Mouse (Mus musculus): ENCODE results near the gene Il17f. TPM values are rescaled to one million over a fixed set of nuclear protein-coding genes. Genes with fewer than 3 reads are reported as not detected.
A peak's percentile ranks its signal among the peaks of the same experiment; 100 is the strongest.

The Il17f gene
- polyA plus RNA-seq, 1 experiment from 2014 or later, result not detected

GRCm38 (mm10) chr1:20823471-20823870, 33.1 kb upstream of the Il17f start:
- Histone ChIP-seq H3K36me3 (ENCODE audit: control insufficient read depth, insufficient read depth, low read length) (no peaks in the 10 kb centered on the region), H3K4me2 (ENCODE audit: low read length) (no peak overlapping the region), H3K9ac (ENCODE audit: low read length) (no peak overlapping the region), H3K4me1 (replicated peaks; ENCODE audit: control insufficient read depth, insufficient read depth, low read length) (no peaks in the 10 kb centered on the region; the same call in 1 of the 2 replicates), H3K27me3 (replicated peaks; ENCODE audit: control insufficient read depth, insufficient read depth, low read length) (no peaks in the 10 kb centered on the region), H3K9me3 (ENCODE audit: control insufficient read depth, low read length) (no peaks in the 10 kb centered on the region), H3K27ac (ENCODE audit: low read depth) (no peak overlapping the region), H3K4me3 (ENCODE audit: low read depth, low read length) (no peak overlapping the region)
- no peak for ATAC-seq (replicated peaks; ENCODE audit: low FRiP score, low TSS enrichment, low read depth)
- WGBS, result 61% methylated on average over 4 of the region's 4 CpGs
- no peak for DNase-seq (ENCODE audit: low spot score)

GRCm38 (mm10) chr1:20820959-20821358, 30.5 kb upstream of the Il17f start:
- Histone ChIP-seq H3K27ac (ENCODE audit: low read depth) (no peak overlapping the region), H3K4me2 (ENCODE audit: low read length) (no peak overlapping the region), H3K9me3 (ENCODE audit: control insufficient read depth, low read length) (no peaks in the 10 kb centered on the region), H3K9ac (ENCODE audit: low read length) (no peak overlapping the region), H3K4me1 (replicated peaks; ENCODE audit: control insufficient read depth, insufficient read depth, low read length) (no peaks in the 10 kb centered on the region; the same call in 1 of the 2 replicates), H3K36me3 (ENCODE audit: control insufficient read depth, insufficient read depth, low read length) (peaks cover 21% of the 10 kb centered on the region), H3K27me3 (replicated peaks; ENCODE audit: control insufficient read depth, insufficient read depth, low read length) (no peaks in the 10 kb centered on the region), H3K4me3 (ENCODE audit: low read depth, low read length) (no peak overlapping the region)
- no peak for ATAC-seq (replicated peaks; ENCODE audit: low FRiP score, low TSS enrichment, low read depth)
- DNase-seq (ENCODE audit: low spot score), result no peak
- WGBS, result 84% methylated on average over 4 of the region's 4 CpGs

- H3K4me3 ChIP-seq (ENCODE audit: low read depth, low read length), result peak within 1 kb of the TSS; percentile 74
- DNase-seq (ENCODE audit: low spot score) (peak; percentile 92), ATAC-seq (replicated peaks; ENCODE audit: low FRiP score, low TSS enrichment, low read depth) (peak; percentile 100)
- H3K4me2 ChIP-seq (ENCODE audit: low read length), result peak within 1 kb of the TSS; percentile 66
- 1% methylated on average over 52 of the region's 52 CpGs for WGBS
- H3K27me3 ChIP-seq (replicated peaks; ENCODE audit: control insufficient read depth, insufficient read depth, low read length), result no peaks in the 10 kb centered on the region
- H3K27ac ChIP-seq (ENCODE audit: low read depth), result 0 out of 2 replicates have a peak within 1 kb of the TSS, but pooled peaks have one; percentile 43
- peaks cover 31% of the 10 kb centered on the region for H3K36me3 ChIP-seq (ENCODE audit: control insufficient read depth, insufficient read depth, low read length)
- no peaks in the 10 kb centered on the region for H3K9me3 ChIP-seq (ENCODE audit: control insufficient read depth, low read length)
- H3K4me1 ChIP-seq (replicated peaks; ENCODE audit: control insufficient read depth, insufficient read depth, low read length), result no peaks in the 10 kb centered on the region; the same call in 1 of the 2 replicates
- peak within 1 kb of the TSS; percentile 76 for H3K9ac ChIP-seq (ENCODE audit: low read length)
These were observed 29.6 kb upstream of the Il17f start, which contains the start of gene Mcm3 for GRCm38 (mm10) chr1:20819771-20820605. Gene Mcm3 (minus strand): TSS chr1:20820312.

GRCm38 (mm10) chr1:20817596-20817995, 27.2 kb upstream of the Il17f start:
- Histone ChIP-seq H3K4me3 (ENCODE audit: low read depth, low read length) (no peak overlapping the region), H3K4me1 (replicated peaks; ENCODE audit: control insufficient read depth, insufficient read depth, low read length) (no peaks in the 10 kb centered on the region; the same call in 1 of the 2 replicates), H3K27me3 (replicated peaks; ENCODE audit: control insufficient read depth, insufficient read depth, low read length) (no peaks in the 10 kb centered on the region), H3K4me2 (ENCODE audit: low read length) (no peak overlapping the region), H3K36me3 (ENCODE audit: control insufficient read depth, insufficient read depth, low read length) (peaks cover 55% of the 10 kb centered on the region), H3K9ac (ENCODE audit: low read length) (no peak overlapping the region), H3K9me3 (ENCODE audit: control insufficient read depth, low read length) (no peaks in the 10 kb centered on the region), H3K27ac (ENCODE audit: low read depth) (no peak overlapping the region)
- WGBS, result 91% methylated on average over 12 of the region's 12 CpGs
- DNase-seq (ENCODE audit: low spot score) (no peak), ATAC-seq (replicated peaks; ENCODE audit: low FRiP score, low TSS enrichment, low read depth) (no peak)

GRCm38 (mm10) chr1:20817172-20817571, 26.8 kb upstream of the Il17f start:
- H3K9me3 ChIP-seq (ENCODE audit: control insufficient read depth, low read length), result no peaks in the 10 kb centered on the region
- no peaks in the 10 kb centered on the region for H3K27me3 ChIP-seq (replicated peaks; ENCODE audit: control insufficient read depth, insufficient read depth, low read length)
- no peak for ATAC-seq (replicated peaks; ENCODE audit: low FRiP score, low TSS enrichment, low read depth)
- H3K4me1 ChIP-seq (replicated peaks; ENCODE audit: control insufficient read depth, insufficient read depth, low read length), result no peaks in the 10 kb centered on the region; the same call in 1 of the 2 replicates
- 87% methylated on average over 9 of the region's 9 CpGs for WGBS
- H3K4me3 ChIP-seq (ENCODE audit: low read depth, low read length), result no peak overlapping the region
- H3K4me2 ChIP-seq (ENCODE audit: low read length), result no peak overlapping the region
- no peak overlapping the region for H3K27ac ChIP-seq (ENCODE audit: low read depth)
- peaks cover 59% of the 10 kb centered on the region for H3K36me3 ChIP-seq (ENCODE audit: control insufficient read depth, insufficient read depth, low read length)
- DNase-seq (ENCODE audit: low spot score), result no peak
- no peak overlapping the region for H3K9ac ChIP-seq (ENCODE audit: low read length)

GRCm38 (mm10) chr1:20814521-20814920, 24.1 kb upstream of the Il17f start:
- Histone ChIP-seq H3K9ac (ENCODE audit: low read length) (no peak overlapping the region), H3K27ac (ENCODE audit: low read depth) (no peak overlapping the region), H3K4me1 (replicated peaks; ENCODE audit: control insufficient read depth, insufficient read depth, low read length) (no peaks in the 10 kb centered on the region; the same call in 1 of the 2 replicates), H3K36me3 (ENCODE audit: control insufficient read depth, insufficient read depth, low read length) (peaks cover 85% of the 10 kb centered on the region), H3K4me3 (ENCODE audit: low read depth, low read length) (no peak overlapping the region), H3K27me3 (replicated peaks; ENCODE audit: control insufficient read depth, insufficient read depth, low read length) (no peaks in the 10 kb centered on the region), H3K9me3 (ENCODE audit: control insufficient read depth, low read length) (no peaks in the 10 kb centered on the region), H3K4me2 (ENCODE audit: low read length) (no peak overlapping the region)
- 88% methylated on average over 8 of the region's 8 CpGs for WGBS
- ATAC-seq (replicated peaks; ENCODE audit: low FRiP score, low TSS enrichment, low read depth) (no peak), DNase-seq (ENCODE audit: low spot score) (no peak)

- Histone ChIP-seq H3K27ac (ENCODE audit: low read depth) (no peak overlapping the region), H3K9ac (ENCODE audit: low read length) (no peak overlapping the region), H3K4me2 (ENCODE audit: low read length) (no peak overlapping the region), H3K9me3 (ENCODE audit: control insufficient read depth, low read length) (no peaks in the 10 kb centered on the region), H3K4me3 (ENCODE audit: low read depth, low read length) (no peak overlapping the region), H3K4me1 (replicated peaks; ENCODE audit: control insufficient read depth, insufficient read depth, low read length) (no peaks in the 10 kb centered on the region), H3K36me3 (ENCODE audit: control insufficient read depth, insufficient read depth, low read length) (peaks cover 96% of the 10 kb centered on the region), H3K27me3 (replicated peaks; ENCODE audit: control insufficient read depth, insufficient read depth, low read length) (no peaks in the 10 kb centered on the region)
- ATAC-seq (replicated peaks; ENCODE audit: low FRiP score, low TSS enrichment, low read depth), result no peak
- WGBS, result 92% methylated on average over 10 of the region's 10 CpGs
- DNase-seq (ENCODE audit: low spot score), result no peak
These were observed 14.1 kb upstream of the Il17f start for GRCm38 (mm10) chr1:20804526-20804925.

- Histone ChIP-seq H3K9me3 (ENCODE audit: control insufficient read depth, low read length) (no peaks in the 10 kb centered on the region), H3K36me3 (ENCODE audit: control insufficient read depth, insufficient read depth, low read length) (peaks cover 79% of the 10 kb centered on the region), H3K27me3 (replicated peaks; ENCODE audit: control insufficient read depth, insufficient read depth, low read length) (no peaks in the 10 kb centered on the region), H3K4me1 (replicated peaks; ENCODE audit: control insufficient read depth, insufficient read depth, low read length) (no peaks in the 10 kb centered on the region), H3K27ac (ENCODE audit: low read depth) (no peak overlapping the region), H3K9ac (ENCODE audit: low read length) (no peak overlapping the region), H3K4me3 (ENCODE audit: low read depth, low read length) (no peak overlapping the region), H3K4me2 (ENCODE audit: low read length) (no peak overlapping the region)
- ATAC-seq (replicated peaks; ENCODE audit: low FRiP score, low TSS enrichment, low read depth), result no peak
- WGBS, result 77% methylated on average over 8 of the region's 8 CpGs
- no peak for DNase-seq (ENCODE audit: low spot score)
These were observed 11.4 kb upstream of the Il17f start for GRCm38 (mm10) chr1:20801682-20802390.
